Mouse (Mus musculus): ENCODE measurements around the gene Gale. TPM values are rescaled to one million over a fixed set of nuclear protein-coding genes. Genes with fewer than 3 reads are reported as not detected.
"Not testable (repeated sequence)": the region's sequence is repeated elsewhere in the genome, so short reads cannot be mapped to it uniquely, and the experiment has no call there.

The Gale gene
- polyA plus RNA-seq, 1 experiment from 2014 or later, result 47.7 TPM

DNA sequence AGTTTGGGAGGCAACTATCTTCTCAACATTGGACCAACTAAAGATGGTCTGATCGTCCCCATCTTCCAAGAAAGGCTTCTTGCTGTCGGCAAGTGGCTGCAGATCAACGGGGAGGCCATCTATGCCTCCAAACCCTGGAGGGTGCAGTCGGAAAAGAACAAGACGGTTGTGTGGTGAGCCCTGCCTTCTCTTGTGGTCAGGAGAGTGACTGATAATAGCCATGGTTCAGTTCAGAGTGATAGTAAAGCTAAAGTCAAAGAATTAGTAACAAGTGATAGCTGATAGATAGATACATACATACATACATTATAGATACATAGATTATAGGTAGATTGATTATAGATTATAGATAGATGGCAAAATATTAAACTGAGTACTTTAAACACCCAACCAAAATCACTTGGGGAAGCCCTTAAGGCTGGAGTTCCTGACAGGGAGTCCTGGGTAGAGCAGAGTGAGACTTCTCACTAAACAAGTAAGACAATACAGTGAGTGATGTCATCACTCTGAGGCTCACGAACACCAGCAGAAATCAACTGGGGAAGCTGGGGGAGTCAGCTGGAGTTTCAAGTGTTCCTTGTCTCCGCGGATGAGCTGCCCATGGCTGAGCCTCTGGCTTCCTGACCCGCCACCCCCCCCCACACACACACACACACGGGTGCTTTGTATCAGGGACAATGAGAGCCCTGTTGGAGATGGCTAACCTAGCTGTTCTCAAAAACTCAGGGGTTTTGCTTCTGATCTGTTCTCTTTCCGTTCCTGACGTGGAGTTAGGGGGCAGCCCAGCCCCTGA is 28.6 kb upstream of the Gale start:
- Histone ChIP-seq H3K4me3 (ENCODE audit: low read depth, low read length) (no peak overlapping the region), H3K9ac (replicated peaks; ENCODE audit: low read depth, low read length) (no peak overlapping the region), H3K4me1 (ENCODE audit: control insufficient read depth, insufficient read depth, low read length) (no peaks in the 10 kb centered on the region), H3K27me3 (ENCODE audit: control insufficient read depth, insufficient read depth, low read length) (no peaks in the 10 kb centered on the region), H3K4me2 (replicated peaks; ENCODE audit: low read depth, low read length) (no peak overlapping the region), H3K36me3 (ENCODE audit: control insufficient read depth, insufficient read depth, low read length) (peaks cover 11% of the 10 kb centered on the region), H3K9me3 (ENCODE audit: control insufficient read depth, low read depth, low read length) (no peaks in the 10 kb centered on the region), H3K27ac (ENCODE audit: low read length) (no peak overlapping the region)
- 64% methylated on average over 12 of the region's 12 CpGs for WGBS
- peak; percentile 42; the same call in 1 of the 2 replicates for ATAC-seq (ENCODE audit: insufficient number of reproducible peaks, insufficient read depth, low FRiP score, low read depth)

DNA sequence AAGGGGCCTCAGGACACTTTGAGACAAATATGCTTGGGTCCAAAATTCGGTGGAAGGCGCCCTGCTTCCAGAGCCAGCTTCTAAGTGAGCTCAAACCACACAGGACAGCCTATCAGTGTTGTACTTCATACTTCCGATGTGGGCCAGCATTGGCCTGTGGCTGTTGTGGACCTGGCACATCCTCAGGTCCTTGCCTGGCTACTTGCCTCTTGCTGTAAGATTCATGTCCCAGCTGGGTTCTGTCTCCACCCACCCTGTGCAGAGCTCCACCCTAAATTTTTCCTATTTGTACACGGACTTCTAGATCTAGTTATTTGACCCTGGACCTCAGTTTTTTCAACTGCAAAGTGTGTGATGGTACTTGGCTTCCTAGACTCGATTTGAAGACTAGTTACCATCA is 28.0 kb upstream of the Gale start:
- Histone ChIP-seq H3K36me3 (ENCODE audit: control insufficient read depth, insufficient read depth, low read length) (peaks cover 11% of the 10 kb centered on the region), H3K9me3 (ENCODE audit: control insufficient read depth, low read depth, low read length) (no peaks in the 10 kb centered on the region), H3K9ac (replicated peaks; ENCODE audit: low read depth, low read length) (no peak overlapping the region), H3K27ac (ENCODE audit: low read length) (no peak overlapping the region), H3K4me1 (ENCODE audit: control insufficient read depth, insufficient read depth, low read length) (no peaks in the 10 kb centered on the region), H3K4me2 (replicated peaks; ENCODE audit: low read depth, low read length) (no peak overlapping the region), H3K4me3 (ENCODE audit: low read depth, low read length) (no peak overlapping the region), H3K27me3 (ENCODE audit: control insufficient read depth, insufficient read depth, low read length) (no peaks in the 10 kb centered on the region)
- no peak for ATAC-seq (ENCODE audit: insufficient number of reproducible peaks, insufficient read depth, low FRiP score, low read depth)
- 55% methylated on average over 5 of the region's 5 CpGs for WGBS

DNA sequence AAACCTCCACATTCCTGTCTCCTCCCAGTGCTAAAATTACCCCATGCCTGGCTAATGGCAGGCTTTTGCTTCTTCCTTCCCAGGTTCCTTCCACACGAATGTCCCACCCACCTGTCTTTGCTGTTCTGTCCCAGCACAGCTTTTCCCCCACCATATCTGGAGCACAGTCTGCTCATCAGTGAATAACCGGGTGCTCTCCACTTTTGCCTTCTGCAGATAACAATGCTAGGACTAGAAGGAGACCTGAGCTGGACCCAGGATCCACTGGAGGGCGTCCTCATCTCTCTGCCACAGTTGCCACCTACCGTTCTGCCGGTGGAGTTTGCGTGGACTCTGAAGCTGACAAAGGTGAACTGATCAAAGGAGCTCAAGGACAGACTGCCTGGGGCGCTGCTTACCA is 24.7 kb upstream of the Gale start:
- Histone ChIP-seq H3K4me3 (ENCODE audit: low read depth, low read length) (no peak overlapping the region), H3K4me1 (ENCODE audit: control insufficient read depth, insufficient read depth, low read length) (no peaks in the 10 kb centered on the region), H3K27me3 (ENCODE audit: control insufficient read depth, insufficient read depth, low read length) (no peaks in the 10 kb centered on the region), H3K36me3 (ENCODE audit: control insufficient read depth, insufficient read depth, low read length) (peaks cover 7% of the 10 kb centered on the region), H3K9me3 (ENCODE audit: control insufficient read depth, low read depth, low read length) (no peaks in the 10 kb centered on the region), H3K9ac (replicated peaks; ENCODE audit: low read depth, low read length) (no peak overlapping the region), H3K4me2 (replicated peaks; ENCODE audit: low read depth, low read length) (no peak overlapping the region), H3K27ac (ENCODE audit: low read length) (no peak overlapping the region)
- WGBS, result 78% methylated on average over 7 of the region's 7 CpGs
- ATAC-seq (ENCODE audit: insufficient number of reproducible peaks, insufficient read depth, low FRiP score, low read depth), result no peak

DNA sequence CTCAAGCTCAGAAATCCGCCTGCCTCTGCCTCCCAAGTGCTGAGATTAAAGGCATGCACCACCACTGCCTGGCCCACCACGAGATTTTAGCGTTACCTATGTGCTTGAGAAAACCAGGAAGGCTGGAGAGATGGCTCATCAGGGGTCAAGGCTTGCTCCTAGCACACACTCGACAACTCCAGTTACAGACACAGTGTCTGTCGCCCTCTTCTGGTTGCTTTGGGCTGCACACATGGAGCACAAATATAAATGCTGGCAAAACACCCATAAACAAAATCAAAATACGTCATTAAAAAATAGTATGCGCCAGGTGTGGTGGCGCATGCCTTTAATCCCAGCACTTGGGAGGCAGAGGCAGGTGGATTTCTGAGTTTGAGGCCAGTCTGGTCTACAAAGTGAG is 22.5 kb upstream of the Gale start:
- H3K9ac ChIP-seq (replicated peaks; ENCODE audit: low read depth, low read length); H3K9me3 ChIP-seq (ENCODE audit: control insufficient read depth, low read depth, low read length); H3K4me2 ChIP-seq (replicated peaks; ENCODE audit: low read depth, low read length); H3K4me3 ChIP-seq (ENCODE audit: low read depth, low read length); H3K27me3 ChIP-seq (ENCODE audit: control insufficient read depth, insufficient read depth, low read length); H3K27ac ChIP-seq (ENCODE audit: low read length); ATAC-seq (ENCODE audit: insufficient number of reproducible peaks, insufficient read depth, low FRiP score, low read depth); H3K36me3 ChIP-seq (ENCODE audit: control insufficient read depth, insufficient read depth, low read length); H3K4me1 ChIP-seq (ENCODE audit: control insufficient read depth, insufficient read depth, low read length): not testable (repeated sequence)
- 84% methylated on average over 8 of the region's 8 CpGs for WGBS

DNA sequence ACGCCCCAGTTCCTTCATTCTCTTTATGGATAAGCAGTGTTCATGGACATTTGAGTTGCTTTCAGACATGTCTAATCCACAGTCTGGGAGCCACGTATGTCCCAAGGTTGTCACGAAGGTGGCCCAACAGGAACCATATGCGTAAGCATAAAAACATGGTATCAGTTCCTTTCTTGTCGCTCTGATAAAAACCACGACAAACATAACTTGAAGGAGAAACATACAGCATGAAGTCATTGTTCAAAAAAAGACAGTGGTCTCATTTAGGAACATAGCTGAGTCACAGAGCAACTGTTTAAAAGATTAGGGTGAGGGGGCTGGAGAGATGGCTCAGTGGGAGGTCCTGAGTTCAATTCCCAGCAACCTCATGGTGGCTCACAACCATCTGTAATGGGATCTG is 21.3 kb upstream of the Gale start:
- Histone ChIP-seq H3K36me3 (ENCODE audit: control insufficient read depth, insufficient read depth, low read length) (peaks cover 7% of the 10 kb centered on the region; the same call in 1 of the 2 replicates), H3K27ac (ENCODE audit: low read length) (no peak overlapping the region), H3K27me3 (ENCODE audit: control insufficient read depth, insufficient read depth, low read length) (no peaks in the 10 kb centered on the region), H3K4me3 (ENCODE audit: low read depth, low read length) (no peak overlapping the region), H3K4me2 (replicated peaks; ENCODE audit: low read depth, low read length) (no peak overlapping the region), H3K4me1 (ENCODE audit: control insufficient read depth, insufficient read depth, low read length) (0 out of 2 replicates have a peak, but pooled peaks cover 5% of the 10 kb centered on the region), H3K9ac (replicated peaks; ENCODE audit: low read depth, low read length) (no peak overlapping the region), H3K9me3 (ENCODE audit: control insufficient read depth, low read depth, low read length) (no peaks in the 10 kb centered on the region)
- no peak for ATAC-seq (ENCODE audit: insufficient number of reproducible peaks, insufficient read depth, low FRiP score, low read depth)
- 81% methylated on average over 6 of the region's 6 CpGs for WGBS

DNA sequence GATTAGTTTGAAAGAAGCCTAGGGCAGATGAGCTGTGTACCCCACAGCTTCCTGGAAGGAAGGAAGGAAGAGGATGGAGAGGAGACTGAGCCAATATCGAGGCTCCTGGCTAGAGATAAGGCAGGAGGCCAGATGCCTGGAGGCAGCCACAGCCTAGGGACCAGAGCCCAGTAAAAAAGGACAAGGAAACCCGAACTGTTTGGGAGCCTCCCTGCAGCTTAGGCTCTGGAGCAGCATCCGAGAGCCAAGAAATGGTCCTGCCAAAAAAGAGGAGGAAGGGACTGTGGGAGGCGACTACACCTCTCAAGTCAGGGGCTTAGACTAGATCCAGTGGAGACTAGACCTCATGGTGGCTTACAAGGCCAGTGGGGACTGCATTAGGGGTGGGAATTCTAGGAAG is 20.1 kb upstream of the Gale start:
- Histone ChIP-seq H3K9me3 (ENCODE audit: control insufficient read depth, low read depth, low read length) (no peaks in the 10 kb centered on the region), H3K4me1 (ENCODE audit: control insufficient read depth, insufficient read depth, low read length) (0 out of 2 replicates have a peak, but pooled peaks cover 5% of the 10 kb centered on the region), H3K27me3 (ENCODE audit: control insufficient read depth, insufficient read depth, low read length) (no peaks in the 10 kb centered on the region), H3K9ac (replicated peaks; ENCODE audit: low read depth, low read length) (no peak overlapping the region), H3K36me3 (ENCODE audit: control insufficient read depth, insufficient read depth, low read length) (peaks cover 7% of the 10 kb centered on the region; the same call in 1 of the 2 replicates), H3K4me2 (replicated peaks; ENCODE audit: low read depth, low read length) (no peak overlapping the region), H3K4me3 (ENCODE audit: low read depth, low read length) (no peak overlapping the region), H3K27ac (ENCODE audit: low read length) (no peak overlapping the region)
- WGBS, result 51% methylated on average over 4 of the region's 4 CpGs
- ATAC-seq (ENCODE audit: insufficient number of reproducible peaks, insufficient read depth, low FRiP score, low read depth), result no peak

DNA sequence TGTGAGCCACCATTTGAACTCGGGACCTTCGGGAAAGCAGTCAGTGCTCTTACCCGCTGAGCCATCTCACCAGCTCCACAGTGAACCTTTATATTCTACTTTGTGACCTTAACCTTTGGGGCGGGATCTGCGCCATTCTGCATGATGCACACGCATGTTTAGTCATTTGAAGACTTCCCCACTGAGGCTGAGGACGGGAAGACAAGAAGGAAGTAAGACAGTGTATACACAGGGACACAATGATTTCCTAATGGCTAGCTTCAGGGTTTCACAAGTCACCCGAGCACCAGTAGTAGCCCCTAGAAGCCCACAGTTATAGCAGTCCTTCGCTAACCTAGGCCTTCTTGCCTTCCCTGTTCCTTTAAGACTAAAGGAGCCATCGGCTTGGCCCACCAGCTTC is 17.8 kb upstream of the Gale start:
- Histone ChIP-seq H3K9me3 (ENCODE audit: control insufficient read depth, low read depth, low read length) (no peaks in the 10 kb centered on the region), H3K4me3 (ENCODE audit: low read depth, low read length) (peak overlapping the region; percentile 85), H3K4me1 (ENCODE audit: control insufficient read depth, insufficient read depth, low read length) (0 out of 2 replicates have a peak, but pooled peaks cover 8% of the 10 kb centered on the region), H3K27me3 (ENCODE audit: control insufficient read depth, insufficient read depth, low read length) (no peaks in the 10 kb centered on the region), H3K9ac (replicated peaks; ENCODE audit: low read depth, low read length) (no peak overlapping the region), H3K36me3 (ENCODE audit: control insufficient read depth, insufficient read depth, low read length) (no peaks in the 10 kb centered on the region), H3K4me2 (replicated peaks; ENCODE audit: low read depth, low read length) (peak overlapping the region; percentile 79), H3K27ac (ENCODE audit: low read length) (peak overlapping the region; percentile 61; the same call in 1 of the 2 replicates)
- ATAC-seq (ENCODE audit: insufficient number of reproducible peaks, insufficient read depth, low FRiP score, low read depth), result no peak
- 68% methylated on average over 10 of the region's 10 CpGs for WGBS

DNA sequence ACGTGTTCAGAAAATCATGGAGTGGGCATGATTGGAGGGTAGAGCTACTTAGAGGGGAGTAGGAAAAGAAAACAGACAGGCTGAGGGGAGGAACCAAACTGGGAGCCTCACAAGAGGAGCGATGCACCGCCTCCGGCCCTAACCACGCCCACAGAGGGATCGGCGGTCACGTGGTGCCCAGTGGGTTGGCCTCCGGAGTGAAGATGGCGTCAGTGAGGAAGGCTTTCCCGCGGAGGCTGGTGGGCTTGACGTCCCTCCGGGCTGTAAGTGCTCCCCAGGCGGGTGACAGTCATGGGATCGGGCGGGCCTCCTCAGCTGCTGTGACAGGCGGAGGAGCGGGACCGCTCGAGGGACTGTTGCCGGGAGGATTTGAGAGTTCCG is 17.3 kb upstream of the Gale start, which contains the start of gene Hmgcl:
Gene Hmgcl (plus strand): TSS at position 171 of the 381 bp plus-strand sequence.
- H3K36me3 ChIP-seq (ENCODE audit: control insufficient read depth, insufficient read depth, low read length), result no peaks in the 10 kb centered on the region; the same call in 1 of the 2 replicates
- H3K4me2 ChIP-seq (replicated peaks; ENCODE audit: low read depth, low read length), result peak within 1 kb of the TSS; percentile 79
- H3K9ac ChIP-seq (replicated peaks; ENCODE audit: low read depth, low read length), result peak within 1 kb of the TSS; percentile 66
- H3K27ac ChIP-seq (ENCODE audit: low read length), result peak within 1 kb of the TSS; percentile 61; the same call in 1 of the 2 replicates
- WGBS, result under 1% methylated on average over 23 of the region's 23 CpGs
- no peaks in the 10 kb centered on the region for H3K9me3 ChIP-seq (ENCODE audit: control insufficient read depth, low read depth, low read length)
- H3K4me3 ChIP-seq (ENCODE audit: low read depth, low read length), result peak within 1 kb of the TSS; percentile 85
- ATAC-seq (ENCODE audit: insufficient number of reproducible peaks, insufficient read depth, low FRiP score, low read depth), result peak; percentile 94
- H3K4me1 ChIP-seq (ENCODE audit: control insufficient read depth, insufficient read depth, low read length), result 0 out of 2 replicates have a peak, but pooled peaks cover 8% of the 10 kb centered on the region
- no peaks in the 10 kb centered on the region for H3K27me3 ChIP-seq (ENCODE audit: control insufficient read depth, insufficient read depth, low read length)

All from stomach, embryonic 14.5 days (tissue).